Mouse (Mus musculus): ENCODE measurements at regions not wholly inside any gene's neighbourhood (a gene's known extent, or its start where the extent isn't known, plus 50 kb on each side); places are given as distances from the start of the nearest gene placed in this dataset.

- no peaks in the 10 kb centered on the region for H3K9me3 ChIP-seq (replicated peaks)
- no peak overlapping the region for H3K27ac ChIP-seq (replicated peaks)
- ATAC-seq (ENCODE audit: insufficient number of reproducible peaks, low FRiP score, low TSS enrichment, low read depth), result no peak
- no peak overlapping the region for H3K4me2 ChIP-seq (replicated peaks)
- H3K4me1 ChIP-seq, result no peaks in the 10 kb centered on the region
- no peak overlapping the region for H3K4me3 ChIP-seq (replicated peaks)
- H3K27me3 ChIP-seq, result no peaks in the 10 kb centered on the region
- no peaks in the 10 kb centered on the region for H3K36me3 ChIP-seq
- H3K9ac ChIP-seq, result no peak overlapping the region
- 64% methylated on average over 2 of the region's 2 CpGs for WGBS
Measured at GRCm38 (mm10) chr7:71100266-71100665, 251.0 kb downstream of the Gm10295 start.

DNA sequence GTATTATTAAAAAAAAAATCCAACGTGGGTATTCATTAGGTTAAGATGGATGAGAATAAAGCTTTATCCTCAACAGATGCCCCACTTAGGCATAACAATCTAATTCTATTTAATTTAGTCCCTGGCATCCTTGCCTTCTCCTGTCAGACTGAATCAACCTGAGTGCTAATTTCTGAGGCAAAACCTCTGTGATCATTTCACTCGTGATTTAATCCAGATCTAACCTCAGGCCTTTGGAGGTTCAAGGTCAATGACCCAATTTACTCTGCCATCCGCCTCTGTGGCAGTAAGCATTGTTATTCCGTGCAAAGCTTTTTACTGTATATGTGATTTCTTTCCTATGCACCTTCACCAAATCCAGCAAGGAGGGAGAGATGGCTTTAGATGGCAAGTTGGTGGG is 253.0 kb downstream of the Gm10295 start:
- H3K9ac ChIP-seq, result no peak overlapping the region
- no peak overlapping the region for H3K4me2 ChIP-seq (replicated peaks)
- H3K36me3 ChIP-seq, result no peaks in the 10 kb centered on the region
- 22% methylated on average over 4 of the region's 4 CpGs for WGBS
- no peak for ATAC-seq (ENCODE audit: insufficient number of reproducible peaks, low FRiP score, low TSS enrichment, low read depth)
- H3K27me3 ChIP-seq, result no peaks in the 10 kb centered on the region
- no peak overlapping the region for H3K27ac ChIP-seq (replicated peaks)
- no peaks in the 10 kb centered on the region for H3K9me3 ChIP-seq (replicated peaks)
- no peaks in the 10 kb centered on the region for H3K4me1 ChIP-seq
- no peak overlapping the region for H3K4me3 ChIP-seq (replicated peaks)

DNA sequence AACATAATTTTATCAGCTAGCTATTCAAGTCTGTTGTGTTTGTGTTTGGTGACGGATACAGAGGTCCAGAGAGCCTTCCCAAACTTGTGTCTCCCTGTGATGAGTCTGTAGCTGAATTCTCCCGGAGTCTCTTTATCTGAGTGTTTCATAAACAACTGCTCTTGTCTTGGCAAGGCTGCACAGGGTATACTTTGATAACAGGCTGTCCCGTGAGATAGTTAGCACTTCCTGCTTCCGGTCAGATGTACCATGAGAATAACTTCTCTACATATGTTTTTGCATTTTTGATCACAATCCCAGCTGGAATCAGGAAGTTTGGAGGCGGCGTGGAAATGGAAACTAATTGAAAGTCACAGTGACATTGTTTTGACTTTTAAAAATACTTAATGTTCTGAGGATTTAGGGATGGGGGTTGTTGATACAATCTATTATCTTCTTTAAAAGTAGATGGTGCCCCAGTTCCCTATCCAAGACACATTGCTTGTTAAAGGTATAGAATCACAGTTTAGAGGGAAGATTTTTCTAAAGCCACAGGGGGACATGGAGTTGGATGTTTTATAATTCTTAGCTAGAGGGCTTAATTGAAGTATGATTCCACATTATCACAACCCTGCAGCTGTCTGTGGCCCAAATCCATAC is 257.9 kb downstream of the Gm10295 start:
- Histone ChIP-seq H3K9me3 (replicated peaks) (no peaks in the 10 kb centered on the region), H3K4me2 (replicated peaks) (no peak overlapping the region), H3K9ac (no peak overlapping the region), H3K27me3 (no peaks in the 10 kb centered on the region), H3K36me3 (no peaks in the 10 kb centered on the region), H3K27ac (replicated peaks) (no peak overlapping the region), H3K4me1 (no peaks in the 10 kb centered on the region), H3K4me3 (replicated peaks) (no peak overlapping the region)
- ATAC-seq (ENCODE audit: insufficient number of reproducible peaks, low FRiP score, low TSS enrichment, low read depth), result no peak
- WGBS, result 56% methylated on average over 6 of the region's 6 CpGs

DNA sequence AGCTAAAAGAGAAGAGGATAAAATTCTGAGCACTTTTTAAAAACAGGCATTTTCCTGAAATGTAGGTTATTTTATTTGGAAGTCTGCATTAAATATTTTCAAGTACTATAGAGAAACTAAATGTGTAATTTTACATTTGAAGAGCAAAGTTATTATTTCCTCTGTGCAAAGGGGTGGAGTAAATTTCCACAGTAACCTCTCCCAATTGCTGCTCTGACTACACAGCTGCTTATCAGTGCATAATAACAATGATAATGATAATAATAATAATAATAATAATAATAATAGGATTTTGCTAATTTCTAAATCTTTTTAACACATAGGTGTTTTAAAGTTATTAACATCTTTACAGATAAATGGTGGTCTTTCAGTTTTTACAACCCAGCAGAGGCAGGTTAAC is 258.5 kb downstream of the Gm10295 start:
- no peaks in the 10 kb centered on the region for H3K27me3 ChIP-seq
- no peak overlapping the region for H3K4me2 ChIP-seq (replicated peaks)
- no peak for ATAC-seq (ENCODE audit: insufficient number of reproducible peaks, low FRiP score, low TSS enrichment, low read depth)
- no peak overlapping the region for H3K4me3 ChIP-seq (replicated peaks)
- no peaks in the 10 kb centered on the region for H3K9me3 ChIP-seq (replicated peaks)
- no peak overlapping the region for H3K9ac ChIP-seq
- H3K4me1 ChIP-seq, result no peaks in the 10 kb centered on the region
- no peaks in the 10 kb centered on the region for H3K36me3 ChIP-seq
- H3K27ac ChIP-seq (replicated peaks), result no peak overlapping the region

DNA sequence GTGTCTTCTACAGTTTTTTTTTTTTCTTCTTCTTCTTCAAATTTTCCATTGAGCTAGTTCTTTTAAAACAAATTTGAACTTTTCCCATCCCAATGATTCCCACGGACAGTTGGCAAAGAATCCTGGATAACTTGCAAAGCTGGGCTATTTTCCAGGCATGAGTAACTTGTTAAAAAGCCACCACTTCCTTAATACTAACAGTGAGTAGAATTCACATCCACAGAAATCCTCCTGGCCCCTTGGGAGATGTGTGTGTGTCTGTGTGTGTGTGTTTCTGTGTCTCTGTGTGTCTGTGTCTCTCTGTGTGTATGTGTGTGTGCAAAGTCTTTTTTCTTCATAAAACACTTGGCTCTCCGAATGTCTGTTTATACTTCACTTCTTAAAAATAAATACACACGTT is 259.0 kb downstream of the Gm10295 start:
- no peak overlapping the region for H3K27ac ChIP-seq (replicated peaks)
- H3K4me1 ChIP-seq, result no peaks in the 10 kb centered on the region
- no peak overlapping the region for H3K4me2 ChIP-seq (replicated peaks)
- ATAC-seq (ENCODE audit: insufficient number of reproducible peaks, low FRiP score, low TSS enrichment, low read depth), result no peak
- no peak overlapping the region for H3K9ac ChIP-seq
- H3K9me3 ChIP-seq (replicated peaks), result no peaks in the 10 kb centered on the region
- H3K4me3 ChIP-seq (replicated peaks), result no peak overlapping the region
- no peaks in the 10 kb centered on the region for H3K27me3 ChIP-seq
- no peaks in the 10 kb centered on the region for H3K36me3 ChIP-seq
- 26% methylated on average over 3 of the region's 3 CpGs for WGBS

DNA sequence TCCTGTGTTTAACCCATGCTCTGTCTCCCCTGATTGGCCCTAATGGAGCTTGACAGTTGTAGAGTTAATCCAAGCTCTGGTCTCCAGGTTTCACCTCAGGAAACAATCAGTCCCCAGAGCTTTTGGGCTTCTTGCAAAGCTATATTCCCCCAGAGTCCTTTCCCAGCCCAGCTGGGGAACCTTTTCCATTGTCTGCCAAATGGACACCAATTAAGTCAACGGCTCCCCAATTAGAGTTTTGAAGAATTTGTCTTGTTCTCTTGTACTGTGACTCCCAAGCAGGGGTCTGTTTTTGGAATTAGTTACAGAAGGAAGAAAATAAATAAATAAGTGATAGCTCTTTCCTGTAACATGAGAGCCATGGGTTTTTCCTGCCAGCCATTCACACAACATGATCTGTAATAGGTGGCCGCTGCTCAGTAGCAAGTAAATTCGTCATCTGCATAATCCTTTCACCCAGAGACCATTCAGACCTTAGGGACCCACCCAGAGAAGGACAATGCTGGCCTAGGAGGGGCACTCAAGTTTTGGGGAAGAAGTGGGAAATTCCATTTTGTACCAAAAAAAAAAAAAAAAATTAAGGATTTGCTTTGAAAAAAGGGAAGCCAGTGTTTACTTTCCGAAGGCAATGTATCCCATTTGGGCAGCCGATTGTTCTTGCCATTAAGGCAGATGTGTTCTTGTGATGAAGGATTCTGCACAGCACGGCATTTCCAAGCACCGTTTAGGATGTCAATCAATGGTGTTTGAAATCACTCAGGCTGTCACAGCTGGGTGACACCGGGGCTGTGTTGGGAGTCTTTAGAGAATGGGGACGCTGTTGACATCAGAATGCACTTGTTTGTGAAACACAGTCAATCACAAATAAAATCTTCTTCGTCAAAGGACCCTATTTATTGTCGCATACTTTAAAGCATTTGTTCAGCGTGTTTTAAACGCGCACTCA is 286.6 kb downstream of the Gm10295 start:
- ATAC-seq (ENCODE audit: insufficient number of reproducible peaks, low FRiP score, low TSS enrichment, low read depth), result no peak
- Histone ChIP-seq H3K36me3 (no peaks in the 10 kb centered on the region), H3K9me3 (replicated peaks) (no peaks in the 10 kb centered on the region), H3K27ac (replicated peaks) (no peak overlapping the region), H3K9ac (no peak overlapping the region), H3K4me3 (replicated peaks) (no peak overlapping the region), H3K4me1 (no peaks in the 10 kb centered on the region), H3K27me3 (no peaks in the 10 kb centered on the region), H3K4me2 (replicated peaks) (no peak overlapping the region)
- WGBS, result 15% methylated on average over 14 of the region's 14 CpGs

DNA sequence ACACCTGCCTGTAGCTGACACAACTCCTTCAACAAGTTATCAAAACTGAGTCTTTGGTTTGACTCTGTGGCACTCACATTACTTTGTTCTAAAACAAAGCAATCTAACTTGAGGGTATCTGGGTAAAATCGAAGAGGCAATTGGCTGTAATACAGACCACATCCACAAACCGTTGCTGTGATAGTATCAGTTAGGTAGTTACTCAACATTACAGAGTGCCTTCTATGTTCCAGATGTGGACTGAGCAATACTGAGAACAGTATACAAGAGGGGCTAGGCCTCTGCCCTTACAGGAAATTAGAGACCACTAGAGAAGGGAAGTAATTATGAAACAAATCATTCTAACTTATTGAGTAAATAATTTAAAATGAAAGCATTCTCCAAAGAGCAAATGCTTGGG is 300.5 kb downstream of the Gm10295 start:
- Histone ChIP-seq H3K36me3 (no peaks in the 10 kb centered on the region), H3K4me1 (peaks cover 7% of the 10 kb centered on the region; the same call in 1 of the 2 replicates), H3K9me3 (replicated peaks) (no peaks in the 10 kb centered on the region), H3K27me3 (no peaks in the 10 kb centered on the region), H3K4me2 (replicated peaks) (no peak overlapping the region), H3K9ac (no peak overlapping the region), H3K27ac (replicated peaks) (no peak overlapping the region), H3K4me3 (replicated peaks) (no peak overlapping the region)
- 43% methylated on average over 2 of the region's 2 CpGs for WGBS
- no peak for ATAC-seq (ENCODE audit: insufficient number of reproducible peaks, low FRiP score, low TSS enrichment, low read depth)

GRCm38 (mm10) chr7:71047201-71047600 is 304.1 kb downstream of the Gm10295 start:
- H3K36me3 ChIP-seq, result no peaks in the 10 kb centered on the region
- H3K27ac ChIP-seq (replicated peaks), result no peak overlapping the region
- no peak overlapping the region for H3K4me3 ChIP-seq (replicated peaks)
- H3K9me3 ChIP-seq (replicated peaks), result no peaks in the 10 kb centered on the region
- no peak for ATAC-seq (ENCODE audit: insufficient number of reproducible peaks, low FRiP score, low TSS enrichment, low read depth)
- H3K9ac ChIP-seq, result no peak overlapping the region
- no peak overlapping the region for H3K4me2 ChIP-seq (replicated peaks)
- H3K27me3 ChIP-seq, result no peaks in the 10 kb centered on the region
- H3K4me1 ChIP-seq, result peaks cover 7% of the 10 kb centered on the region; the same call in 1 of the 2 replicates
- WGBS, result 44% methylated on average over 3 of the region's 3 CpGs

- no peak for ATAC-seq (ENCODE audit: insufficient number of reproducible peaks, low FRiP score, low TSS enrichment, low read depth)
- Histone ChIP-seq H3K4me2 (replicated peaks) (no peak overlapping the region), H3K27ac (replicated peaks) (no peak overlapping the region), H3K9ac (no peak overlapping the region), H3K4me1 (peaks cover 7% of the 10 kb centered on the region; the same call in 1 of the 2 replicates), H3K4me3 (replicated peaks) (no peak overlapping the region), H3K27me3 (no peaks in the 10 kb centered on the region), H3K9me3 (replicated peaks) (no peaks in the 10 kb centered on the region), H3K36me3 (no peaks in the 10 kb centered on the region)
- WGBS, result 63% methylated on average over 1 of the region's 1 CpGs
Measured at GRCm38 (mm10) chr7:71046596-71046995, 304.7 kb downstream of the Gm10295 start.

DNA sequence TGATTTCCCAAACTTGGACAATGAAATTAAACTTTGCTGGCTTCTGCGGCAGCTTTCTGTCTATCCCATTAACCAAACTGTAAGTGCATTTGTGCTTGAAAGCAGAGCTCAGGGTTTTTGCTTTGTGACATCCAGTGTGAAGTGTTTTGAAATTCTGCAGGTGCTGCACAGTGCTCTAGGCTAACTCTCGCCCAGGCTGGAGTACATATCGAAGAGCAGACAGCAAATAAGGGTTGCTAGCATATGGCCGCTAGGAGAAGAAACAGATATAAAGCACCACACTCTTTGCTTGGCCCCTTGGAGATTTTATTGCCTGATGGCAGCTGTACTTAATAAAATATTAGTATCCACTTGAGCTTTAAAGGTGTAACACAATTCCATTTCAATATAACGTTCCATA is 307.5 kb downstream of the Gm10295 start:
- no peak overlapping the region for H3K27ac ChIP-seq (replicated peaks)
- no peak overlapping the region for H3K9ac ChIP-seq
- WGBS, result 63% methylated on average over 5 of the region's 5 CpGs
- no peaks in the 10 kb centered on the region for H3K27me3 ChIP-seq
- no peak overlapping the region for H3K4me3 ChIP-seq (replicated peaks)
- H3K9me3 ChIP-seq (replicated peaks), result no peaks in the 10 kb centered on the region
- H3K36me3 ChIP-seq, result no peaks in the 10 kb centered on the region
- ATAC-seq (ENCODE audit: insufficient number of reproducible peaks, low FRiP score, low TSS enrichment, low read depth), result no peak
- no peaks in the 10 kb centered on the region for H3K4me1 ChIP-seq
- H3K4me2 ChIP-seq (replicated peaks), result no peak overlapping the region

- ATAC-seq (ENCODE audit: insufficient number of reproducible peaks, low FRiP score, low TSS enrichment, low read depth), result no peak
- Histone ChIP-seq H3K27ac (replicated peaks) (no peak overlapping the region), H3K9ac (no peak overlapping the region), H3K27me3 (no peaks in the 10 kb centered on the region), H3K4me3 (replicated peaks) (no peak overlapping the region), H3K4me2 (replicated peaks) (no peak overlapping the region), H3K4me1 (no peaks in the 10 kb centered on the region), H3K36me3 (no peaks in the 10 kb centered on the region), H3K9me3 (replicated peaks) (no peaks in the 10 kb centered on the region)
- 66% methylated on average over 8 of the region's 8 CpGs for WGBS
Measured at GRCm38 (mm10) chr7:71043128-71043527, 308.2 kb downstream of the Gm10295 start.

Data from embryonic facial prominence, embryonic 15.5 days (tissue).